Mouse (Mus musculus) lung, adult 2 months (tissue): ENCODE data around the gene Apom. TPM values are rescaled to one million over a fixed set of nuclear protein-coding genes. Genes with fewer than 3 reads are reported as not detected.

Source experiments
- DNase-seq: peaks from one replicate; pipeline ENCODE4 v3.0.0; 2022
- H3K4me1 ChIP-seq: fragments of 200-500 bp; 2 replicates; pipeline ENCODE4 v1.6.1; 2011; ENCODE audit warnings: low read length; ENCODE audit not compliant: control insufficient read depth, insufficient read depth
- H3K4me3 ChIP-seq: fragments of 200-500 bp; replicated peaks from 2 replicates; pipeline ENCODE3; 2011; ENCODE audit warnings: low read depth, mild to moderate bottlenecking, control low read depth, low read length; ENCODE audit errors: extremely low read depth
- CTCF ChIP-seq: fragments of 200-500 bp; IDR thresholded peaks from 2 replicates; pipeline ENCODE4 v1.5.1; 2011; ENCODE audit warnings: mild to moderate bottlenecking, low read length, control low read depth; ENCODE audit not compliant: insufficient read depth
- POLR2A ChIP-seq: fragments of 200-500 bp; IDR thresholded peaks from 2 replicates; pipeline ENCODE4 v1.6.1; 2011; ENCODE audit warnings: low read depth, mild to moderate bottlenecking, control low read depth, low read length, borderline replicate concordance; ENCODE audit errors: extremely low read depth
- WGBS: fragments of 180-500 bp; shearing (Covaris S2); methylation state at CpG from one replicate; pipeline ENCODE4 v1.1.7; 2018; 5-methylcytosine and 5-hydroxymethylcytosine counted together
- polyA plus RNA-seq: library from polyadenylated mRNA; depleted of rRNA; stranded (reverse); fragments of >200 nt; gene quantifications from 2 replicates; pipeline ENCODE4 v1.2.3, GENCODE M21; 2012

Apom gene
- polyA plus RNA-seq, 1 experiment = 0.12 TPM

DNA sequence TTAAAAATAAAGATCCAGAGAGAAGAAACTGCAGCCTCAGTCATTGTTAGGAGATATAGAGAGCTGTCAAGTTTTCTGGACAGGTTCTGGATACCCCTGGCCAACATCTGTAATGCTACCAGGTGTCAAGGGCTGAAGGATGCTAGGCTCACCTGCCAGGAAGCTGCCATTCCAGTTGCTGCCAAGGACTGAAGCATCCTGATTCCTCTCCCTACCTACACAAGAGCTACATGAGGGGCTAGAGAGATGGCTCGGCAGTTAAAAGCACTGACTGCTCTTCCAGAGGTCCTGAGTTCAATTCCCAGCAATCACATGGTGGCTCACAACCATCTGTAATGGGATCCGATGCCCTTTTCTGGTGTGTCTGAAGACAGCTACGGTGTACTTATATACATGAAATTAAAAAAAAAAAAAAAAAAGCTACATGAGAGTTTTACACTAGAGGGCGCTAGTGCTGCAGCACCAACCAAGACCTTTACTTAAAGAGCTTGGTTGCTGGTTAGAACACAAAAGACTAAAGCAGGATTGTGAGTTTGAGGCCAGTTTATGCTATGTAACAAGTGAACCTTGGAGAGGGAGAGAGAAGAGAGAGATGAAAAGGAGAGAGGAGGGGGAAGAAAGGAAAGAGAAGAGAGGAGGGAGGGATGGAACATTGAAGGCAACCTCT lies 36.8 kb upstream of the Apom start:
- Histone ChIP-seq H3K4me1 (peaks cover 6% of the 10 kb centered on the region; the same call in 1 of the 2 replicates), H3K4me3 (no peak overlapping the region)
- 9% methylated on average over 4 of the region's 4 CpGs for WGBS
- TF ChIP-seq POLR2A = no peak
- no peak for TF ChIP-seq CTCF
- DNase-seq = no peak

DNA sequence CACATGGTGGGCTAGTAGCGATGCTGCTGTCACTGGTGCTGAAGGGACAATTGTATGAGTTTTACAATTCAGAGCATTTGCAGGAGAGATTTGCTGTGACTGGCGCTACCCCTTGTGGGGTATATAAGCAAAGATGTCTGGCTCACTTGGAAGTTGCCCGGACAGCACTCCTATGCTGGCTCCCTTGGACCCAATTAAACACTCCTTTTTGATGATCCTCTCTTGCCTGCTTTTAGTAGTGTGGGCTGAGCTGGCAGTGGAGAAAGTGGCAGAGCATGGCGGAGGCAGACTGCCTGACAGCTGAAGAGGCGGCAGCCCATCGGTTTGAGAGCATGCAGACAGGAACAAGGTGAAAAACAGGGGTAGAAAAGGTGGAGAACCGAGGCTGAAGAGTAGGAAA lies 35.9 kb upstream of the Apom start:
- TF ChIP-seq CTCF (no peak), POLR2A (no peak)
- WGBS = 89% methylated on average over 7 of the region's 7 CpGs
- peaks cover 10% of the 10 kb centered on the region for H3K4me1 ChIP-seq
- DNase-seq = no peak
- no peak overlapping the region for H3K4me3 ChIP-seq

DNA sequence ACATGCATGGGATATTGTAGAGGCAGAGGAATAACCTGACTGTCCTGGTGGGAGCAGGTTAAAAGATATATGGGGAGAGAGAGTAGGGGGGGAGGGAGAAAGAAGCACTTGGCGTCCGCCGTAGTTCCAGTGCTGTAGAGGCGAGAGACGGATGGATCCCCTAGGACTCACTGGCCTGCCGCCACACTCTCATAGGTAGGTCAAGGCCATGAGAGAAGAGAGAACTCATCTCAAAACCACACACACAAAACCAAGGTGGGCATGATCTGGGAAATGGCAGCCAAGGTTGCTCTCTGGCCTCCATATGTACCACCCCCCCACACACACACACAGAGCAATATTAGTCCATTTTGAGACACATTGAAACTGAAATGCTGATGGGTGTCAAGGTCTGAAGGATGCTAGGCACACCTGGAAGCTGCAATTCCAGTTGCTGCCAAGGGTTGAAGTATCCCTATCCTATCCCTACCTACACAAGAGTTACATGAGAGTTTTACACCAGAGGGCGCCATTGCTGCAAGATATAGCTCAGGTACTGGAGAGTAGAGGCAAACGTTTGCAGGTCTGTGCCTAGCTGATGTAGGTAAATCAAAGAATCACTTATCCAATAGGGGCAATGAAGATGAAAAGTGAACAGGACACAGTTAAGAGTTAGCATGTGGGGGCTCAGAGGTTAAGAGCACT lies 34.6 kb upstream of the Apom start:
- DNase-seq = peak; percentile 50
- TF ChIP-seq CTCF = peak; percentile 41; the same call in 1 of the 2 replicates
- no peak for TF ChIP-seq POLR2A
- no peak overlapping the region for H3K4me3 ChIP-seq
- WGBS = 71% methylated on average over 8 of the region's 8 CpGs
- H3K4me1 ChIP-seq = peaks cover 21% of the 10 kb centered on the region

DNA sequence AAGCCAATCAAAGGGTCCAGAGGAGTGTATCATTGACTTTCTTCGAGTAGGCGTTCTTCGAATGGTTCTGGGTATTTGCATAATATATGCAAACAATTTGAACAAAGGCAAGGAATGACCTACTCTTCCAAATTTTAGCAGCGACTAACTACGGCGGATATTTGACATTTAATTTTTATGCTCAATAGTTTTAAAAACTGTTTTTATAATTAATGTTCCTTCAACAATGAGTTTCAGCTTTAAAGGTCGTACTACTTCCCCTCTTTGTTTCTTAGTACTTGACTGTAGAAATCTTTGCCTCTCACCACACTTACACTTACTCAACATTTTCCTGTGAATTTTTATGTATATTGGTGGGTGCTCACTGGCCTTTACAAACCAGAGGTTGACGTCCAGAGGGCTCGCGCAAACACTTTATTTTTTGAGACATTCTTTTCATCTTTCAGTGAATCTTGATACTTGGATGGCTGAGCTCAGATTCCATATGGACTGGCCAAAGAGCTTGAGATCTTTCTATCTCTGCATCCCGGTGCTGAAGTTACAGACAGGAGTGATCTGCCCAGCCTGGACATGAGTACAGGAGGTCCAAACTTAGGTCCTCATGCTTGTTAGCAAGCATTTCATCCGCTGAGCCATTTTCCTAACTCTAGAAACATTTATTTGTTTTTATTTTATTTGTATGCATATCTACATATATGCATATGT lies 33.8 kb upstream of the Apom start:
- 16% methylated on average over 12 of the region's 12 CpGs for WGBS

DNA sequence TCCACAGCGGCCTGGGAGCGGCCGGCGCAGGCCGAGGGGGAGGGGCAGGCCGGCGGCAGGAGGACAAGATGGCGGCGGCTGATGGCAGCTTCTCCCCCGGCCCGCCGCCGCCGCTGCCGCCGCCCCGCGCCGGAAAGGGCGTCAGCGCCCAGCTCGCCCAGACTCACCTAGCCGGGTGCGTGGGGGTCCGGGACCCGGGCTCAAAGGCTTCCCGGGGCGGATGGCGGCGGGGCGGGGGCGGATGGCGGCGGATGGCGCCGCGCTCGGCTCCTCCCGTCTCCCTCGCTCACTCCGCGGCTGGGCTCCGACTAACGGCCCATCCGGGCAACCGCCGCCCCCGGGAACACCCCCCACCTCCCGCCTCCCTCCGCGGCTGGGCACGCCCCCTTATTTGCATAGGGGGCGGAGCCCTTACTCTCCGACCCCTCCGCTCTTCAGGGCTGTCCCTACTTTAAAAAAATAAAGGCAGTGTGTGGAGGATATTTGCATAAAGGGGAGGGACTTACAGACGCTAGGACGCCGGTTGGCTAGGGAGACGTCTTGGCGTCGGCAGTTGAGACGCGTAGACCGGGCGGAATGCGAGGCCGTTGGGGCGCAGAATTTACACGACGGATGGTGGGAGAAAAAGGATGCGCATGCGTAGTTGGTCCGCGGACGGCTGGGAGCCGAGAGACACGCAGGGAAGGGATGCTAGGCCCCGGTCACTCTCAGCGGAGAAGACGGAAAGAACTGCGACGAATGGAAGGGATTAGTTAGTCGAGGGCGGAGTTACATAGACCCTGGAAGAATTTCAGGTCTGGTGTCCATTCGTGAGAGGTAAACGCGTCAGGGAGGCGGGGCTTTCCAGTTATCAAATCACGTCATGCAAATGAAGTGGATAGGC lies 33.0 kb upstream of the Apom start, which contains the start of gene Prrc2a:
Prrc2a (minus strand) TSS at position 330 of the 883 bp plus-strand sequence.
- WGBS = 1% methylated on average over 73 of the region's 89 CpGs
- TF ChIP-seq CTCF (no peak), POLR2A (peak; percentile 96; the same call in 1 of the 2 replicates)
- H3K4me3 ChIP-seq = peak within 1 kb of the TSS; percentile 92
- DNase-seq = peak; percentile 96
- H3K4me1 ChIP-seq = peaks cover 23% of the 10 kb centered on the region

More for the DNA sequence above, 33.8 kb upstream of the Apom start:
- TF ChIP-seq POLR2A (no peak), CTCF (no peak)
- Histone ChIP-seq H3K4me3 (peak overlapping the region; percentile 70), H3K4me1 (peaks cover 23% of the 10 kb centered on the region)
- no peak for DNase-seq

DNA sequence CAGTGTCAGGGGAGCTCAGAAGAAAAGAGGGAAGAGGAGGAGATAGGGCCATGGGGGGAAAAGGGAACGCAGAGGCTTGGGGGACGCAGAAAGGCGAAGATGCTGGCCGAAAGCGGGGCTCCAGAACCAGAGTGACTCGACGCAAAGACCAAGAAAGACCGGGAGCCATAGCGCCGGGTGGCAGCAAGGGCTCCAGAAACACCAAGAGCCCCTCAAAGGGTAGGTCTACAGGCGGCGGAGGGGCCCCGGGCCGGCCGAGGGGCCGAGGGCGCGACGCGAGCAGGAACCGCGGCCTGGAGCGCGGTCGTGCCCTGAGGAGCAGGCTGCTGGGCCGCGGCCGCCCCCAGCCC lies 32.3 kb upstream of the Apom start:
- WGBS = under 1% methylated on average over 27 of the region's 28 CpGs
- no peak for DNase-seq
- Histone ChIP-seq H3K4me1 (peaks cover 23% of the 10 kb centered on the region), H3K4me3 (peak overlapping the region; percentile 92)
- TF ChIP-seq CTCF (no peak), POLR2A (no peak)

GRCm38 (mm10) chr17:35163326-35164081 lies 31.7 kb upstream of the Apom start:
- no peak for TF ChIP-seq CTCF
- TF ChIP-seq POLR2A = no peak
- H3K4me1 ChIP-seq = peaks cover 23% of the 10 kb centered on the region
- 4% methylated on average over 8 of the region's 8 CpGs for WGBS
- peak overlapping the region; percentile 92 for H3K4me3 ChIP-seq
- DNase-seq = no peak

DNA sequence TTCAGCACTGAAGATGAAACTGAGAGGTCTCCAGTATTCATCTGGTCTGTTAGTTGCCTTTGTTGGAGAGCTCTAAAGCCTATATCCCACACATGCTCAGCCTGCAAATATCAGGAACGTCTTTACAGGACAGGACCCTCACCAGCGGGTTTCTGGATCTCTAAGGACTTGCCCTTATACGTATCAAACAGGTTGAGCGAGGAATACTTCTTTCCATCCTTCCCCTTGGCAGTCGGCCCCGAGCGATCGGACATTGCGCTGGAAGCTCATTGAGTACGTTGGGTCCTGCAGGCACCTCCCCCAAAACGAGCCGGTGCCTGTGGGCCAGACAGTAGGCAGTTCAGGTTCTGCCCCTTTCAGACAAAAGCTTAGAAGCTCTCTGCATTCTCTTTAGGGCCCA lies 30.9 kb upstream of the Apom start:
- 11% methylated on average over 12 of the region's 12 CpGs for WGBS
- peak; percentile 54 for DNase-seq
- TF ChIP-seq POLR2A (no peak), CTCF (no peak)
- Histone ChIP-seq H3K4me3 (peak overlapping the region; percentile 42), H3K4me1 (peaks cover 23% of the 10 kb centered on the region)
